Mouse (Mus musculus) stomach, embryonic 15.5 days (tissue): ENCODE data around the gene Map3k15. TPM values are rescaled to one million over a fixed set of nuclear protein-coding genes. Genes with fewer than 3 reads are reported as not detected.

Source experiments
- ATAC-seq: fragments of 200-750 bp; cut with Nextera tagmentation; 2 replicates; pipeline ENCODE4 v1.8.0; 2017; ENCODE audit warnings: low read depth, moderate number of reproducible peaks, moderate TSS enrichment; ENCODE audit not compliant: insufficient read depth, low FRiP score
- H3K27ac ChIP-seq: fragments of 300-500 bp; sonication (generic); 2 replicates; pipeline ENCODE4 v1.5.1; 2015; ENCODE audit warnings: mild to moderate bottlenecking, inconsistent platforms
- H3K27me3 ChIP-seq: fragments of 300-500 bp; sonication (generic); replicated peaks from 2 replicates; pipeline ENCODE4 v1.6.1; 2015; ENCODE audit warnings: inconsistent platforms
- H3K36me3 ChIP-seq: fragments of 300-500 bp; sonication (generic); 2 replicates; pipeline ENCODE4 v1.6.1; 2015; ENCODE audit warnings: inconsistent platforms
- H3K4me1 ChIP-seq: fragments of 300-500 bp; sonication (generic); 2 replicates; pipeline ENCODE4 v1.6.1; 2015; ENCODE audit warnings: inconsistent platforms
- H3K4me2 ChIP-seq: fragments of 300-500 bp; sonication (generic); 2 replicates; pipeline ENCODE4 v1.6.1; 2015; ENCODE audit warnings: mild to moderate bottlenecking, inconsistent platforms
- H3K4me3 ChIP-seq: fragments of 300-500 bp; sonication (generic); replicated peaks from 2 replicates; pipeline ENCODE4 v1.5.1; 2015; ENCODE audit warnings: inconsistent platforms
- H3K9ac ChIP-seq: fragments of 300-500 bp; sonication (generic); 2 replicates; pipeline ENCODE4 v1.6.1; 2015; ENCODE audit warnings: inconsistent platforms
- H3K9me3 ChIP-seq: fragments of 300-500 bp; sonication (generic); 2 replicates; pipeline ENCODE4 v1.6.1; 2016; ENCODE audit warnings: inconsistent platforms
- WGBS: fragments of 180-500 bp; shearing (Covaris S2); methylation state at CpG from one replicate; pipeline ENCODE4 v1.1.7; 2015; 5-methylcytosine and 5-hydroxymethylcytosine counted together
- polyA plus RNA-seq: library from polyadenylated mRNA; unstranded; fragments of >200 nt; fragmentation: Nextera tagmentation; extraction: Ambion mirVana; gene quantifications from 2 replicates; pipeline ENCODE4 v1.2.1, GENCODE M21; 2015

The Map3k15 gene
- polyA plus RNA-seq, 1 experiment from 2014 or later: 0.60 TPM

DNA sequence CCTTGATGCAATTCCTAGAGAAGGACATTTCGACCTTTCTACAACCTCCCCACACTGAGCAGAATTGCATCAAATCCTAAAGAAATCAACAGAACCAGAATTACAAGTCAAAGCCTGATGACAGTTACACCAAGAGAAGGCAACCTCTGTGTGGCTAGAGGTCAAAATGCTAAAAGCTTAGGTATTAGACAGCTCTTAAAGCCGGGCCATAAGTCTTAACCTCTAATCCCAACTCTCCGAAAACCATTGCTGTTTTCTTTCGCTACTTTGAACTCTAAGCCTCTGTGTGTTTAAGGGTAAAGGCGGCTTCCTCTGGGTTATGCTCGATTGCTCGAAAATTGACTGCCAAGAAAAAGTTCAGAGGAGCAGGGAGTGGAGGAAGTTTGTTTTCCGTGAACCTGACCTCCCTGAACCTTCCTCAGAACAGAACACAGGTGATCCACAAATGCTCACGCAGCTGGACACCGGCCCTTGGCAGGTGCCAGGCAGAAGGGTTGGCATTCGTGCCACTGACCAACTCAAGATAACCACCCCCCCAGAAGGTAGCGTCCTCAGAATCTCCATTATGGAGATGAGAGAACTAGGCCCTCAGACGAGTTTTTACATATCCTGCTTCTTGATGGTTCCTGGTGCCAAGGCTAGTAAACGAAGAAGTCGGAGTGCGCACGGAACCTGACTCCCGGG lies 149.1 kb downstream of the Map3k15 start:
- Histone ChIP-seq H3K36me3 (no peaks in the 10 kb centered on the region), H3K4me1 (no peaks in the 10 kb centered on the region), H3K4me2 (peak overlapping the region; percentile 53), H3K4me3 (peak overlapping the region; percentile 58), H3K27ac (peak overlapping the region; percentile 95), H3K9ac (peak overlapping the region; percentile 34), H3K9me3 (no peaks in the 10 kb centered on the region), H3K27me3 (no peaks in the 10 kb centered on the region)
- 21% methylated on average over 18 of the region's 18 CpGs for WGBS
- no peak for ATAC-seq

- Histone ChIP-seq H3K9me3 (no peaks in the 10 kb centered on the region), H3K27ac (peak within 1 kb of the TSS; percentile 95), H3K4me2 (peak within 1 kb of the TSS; percentile 53), H3K4me3 (peak within 1 kb of the TSS; percentile 58), H3K4me1 (no peaks in the 10 kb centered on the region), H3K36me3 (no peaks in the 10 kb centered on the region), H3K27me3 (no peaks in the 10 kb centered on the region), H3K9ac (peak within 1 kb of the TSS; percentile 34)
- ATAC-seq: peak; percentile 96
- 19% methylated on average over 61 of the region's 67 CpGs for WGBS
Observed at GRCm38 (mm10) chrX:160137861-160138717, 149.9 kb downstream of the Map3k15 start, which contains the start of gene Pdha1. TSS of gene Pdha1 (minus strand) at chrX:160138413.

- Histone ChIP-seq H3K36me3 (no peaks in the 10 kb centered on the region), H3K27ac (no peak overlapping the region), H3K27me3 (no peaks in the 10 kb centered on the region), H3K4me1 (no peaks in the 10 kb centered on the region), H3K4me3 (no peak overlapping the region), H3K9me3 (no peaks in the 10 kb centered on the region), H3K4me2 (no peak overlapping the region), H3K9ac (no peak overlapping the region)
- ATAC-seq: no peak
- 77% methylated on average over 4 of the region's 4 CpGs for WGBS
Observed at GRCm38 (mm10) chrX:160146806-160147205, 158.6 kb downstream of the Map3k15 start.

- Histone ChIP-seq H3K27me3 (no peaks in the 10 kb centered on the region), H3K4me3 (no peak overlapping the region), H3K27ac (no peak overlapping the region), H3K36me3 (no peaks in the 10 kb centered on the region), H3K9ac (no peak overlapping the region), H3K4me1 (no peaks in the 10 kb centered on the region), H3K9me3 (no peaks in the 10 kb centered on the region), H3K4me2 (no peak overlapping the region)
- 72% methylated on average over 3 of the region's 3 CpGs for WGBS
- no peak for ATAC-seq
Observed at GRCm38 (mm10) chrX:160147406-160147805, 159.2 kb downstream of the Map3k15 start.

DNA sequence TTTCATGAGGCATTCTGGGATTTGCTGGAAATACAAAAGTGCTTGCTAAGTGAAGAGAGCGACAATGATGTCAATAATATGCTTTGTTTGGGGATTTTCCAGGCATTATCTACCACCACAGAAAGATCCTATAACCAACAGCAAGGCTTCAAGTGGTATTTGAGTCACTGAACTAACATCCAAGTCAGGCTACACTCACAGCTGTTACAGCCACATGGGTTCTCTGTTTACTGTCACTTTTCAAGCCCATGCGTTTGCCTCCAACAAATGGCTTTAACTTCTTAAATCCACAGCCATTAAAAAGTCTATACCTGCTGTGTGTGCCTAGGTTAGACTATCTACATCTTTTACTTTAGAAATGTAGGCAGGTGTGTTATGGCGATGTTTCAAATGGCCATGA lies 160.6 kb downstream of the Map3k15 start:
- ATAC-seq: no peak
- Histone ChIP-seq H3K27me3 (no peaks in the 10 kb centered on the region), H3K4me1 (no peaks in the 10 kb centered on the region), H3K4me2 (no peak overlapping the region), H3K36me3 (no peaks in the 10 kb centered on the region), H3K27ac (no peak overlapping the region), H3K4me3 (no peak overlapping the region), H3K9me3 (no peaks in the 10 kb centered on the region), H3K9ac (no peak overlapping the region)
- 80% methylated on average over 3 of the region's 3 CpGs for WGBS

DNA sequence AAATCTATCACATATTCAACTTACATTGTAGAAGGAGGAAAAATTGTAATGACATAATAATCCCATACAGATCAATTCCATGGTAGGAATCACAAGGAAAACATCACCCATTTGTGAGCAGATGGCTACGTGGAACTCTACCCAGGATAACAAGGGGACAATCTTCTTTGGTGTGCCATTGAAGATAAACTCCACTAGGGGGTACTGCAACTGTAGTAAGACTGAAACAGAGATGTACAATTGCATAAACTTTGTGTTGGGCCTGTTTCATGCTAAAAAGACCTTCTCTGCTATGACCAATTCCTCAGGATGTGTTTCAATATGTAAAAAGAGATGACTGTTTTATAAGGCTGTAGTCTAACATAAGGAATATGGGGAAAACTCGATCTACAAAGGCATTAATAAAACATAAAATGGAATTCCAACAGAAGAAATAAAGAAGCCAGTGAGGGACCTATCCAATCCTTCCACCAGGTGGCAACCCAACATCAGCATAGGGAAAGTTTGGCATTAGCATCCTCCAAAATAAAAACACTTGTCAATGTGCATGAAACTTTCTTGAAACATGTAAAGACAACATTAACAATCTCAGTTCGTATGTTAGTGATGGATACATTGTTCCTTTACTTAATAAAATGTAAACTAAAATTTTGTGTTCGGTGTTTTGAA lies 165.0 kb downstream of the Map3k15 start:
- Histone ChIP-seq H3K9me3 (no peaks in the 10 kb centered on the region), H3K27me3 (no peaks in the 10 kb centered on the region), H3K9ac (no peak overlapping the region), H3K27ac (no peak overlapping the region), H3K36me3 (no peaks in the 10 kb centered on the region), H3K4me1 (no peaks in the 10 kb centered on the region), H3K4me2 (no peak overlapping the region), H3K4me3 (no peak overlapping the region)
- ATAC-seq: no peak
- 59% methylated on average over 4 of the region's 4 CpGs for WGBS

DNA sequence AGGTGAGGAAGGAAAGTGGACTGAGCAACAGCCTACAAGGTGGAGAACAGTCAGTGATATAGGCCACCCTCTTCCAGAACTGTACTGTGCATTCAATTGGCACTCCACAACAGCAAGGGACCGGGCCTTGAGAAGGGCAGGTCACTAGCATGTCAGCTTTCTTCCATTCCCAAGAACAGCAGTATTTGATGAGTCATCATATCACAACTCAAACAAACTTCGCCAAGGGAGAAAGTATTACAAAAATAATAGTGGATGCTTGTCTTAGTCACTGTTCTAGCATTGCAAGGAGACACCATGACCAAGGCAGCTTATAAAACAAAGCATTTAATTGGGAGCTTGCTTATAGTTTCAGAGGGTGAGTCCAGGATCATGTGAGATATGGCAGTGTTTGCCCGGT lies 176.0 kb downstream of the Map3k15 start:
- H3K9me3 ChIP-seq: no peaks in the 10 kb centered on the region
- no peak for ATAC-seq
- 86% methylated on average over 3 of the region's 3 CpGs for WGBS

DNA sequence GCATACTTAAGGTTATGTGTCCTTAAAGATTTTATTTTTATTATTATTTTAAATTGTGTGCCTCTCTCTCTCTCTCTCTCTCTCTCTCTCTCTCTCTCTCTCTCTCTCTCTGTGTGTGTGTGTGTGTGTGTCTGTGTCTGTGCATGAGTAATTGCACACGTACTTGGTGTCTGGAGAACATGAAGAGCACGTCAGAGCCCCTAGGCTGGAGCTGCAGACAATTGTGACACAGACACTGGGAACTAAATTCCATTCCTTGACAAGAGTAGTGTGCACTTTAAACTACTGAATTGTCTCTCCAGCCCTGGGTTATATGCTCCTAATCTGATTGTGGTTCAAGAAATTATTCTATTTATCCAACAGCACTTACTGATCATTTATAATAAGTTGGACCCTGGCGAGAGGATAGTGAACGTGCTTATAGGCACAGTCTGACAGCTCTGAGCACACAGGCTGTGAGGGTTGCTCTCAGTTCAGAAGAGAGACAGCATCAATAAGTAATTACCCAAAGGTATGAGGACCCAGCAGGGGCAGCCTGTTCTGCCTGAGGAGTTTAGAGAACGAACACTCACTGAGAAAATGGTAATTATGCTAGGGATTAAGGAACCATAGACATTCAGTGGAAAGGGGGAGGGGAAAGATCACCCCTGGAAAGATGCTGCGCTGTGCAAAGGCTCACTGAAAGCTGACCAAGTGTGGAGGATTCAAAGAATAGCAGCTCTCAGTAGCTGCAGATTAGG lies 178.2 kb downstream of the Map3k15 start:
- H3K27ac ChIP-seq: no peak overlapping the region
- H3K9me3 ChIP-seq: no peaks in the 10 kb centered on the region
- H3K4me1 ChIP-seq: no peaks in the 10 kb centered on the region
- no peak overlapping the region for H3K9ac ChIP-seq
- H3K4me3 ChIP-seq: no peak overlapping the region
- WGBS: 38% methylated on average over 6 of the region's 6 CpGs
- no peak for ATAC-seq
- no peaks in the 10 kb centered on the region for H3K36me3 ChIP-seq
- H3K27me3 ChIP-seq: no peaks in the 10 kb centered on the region
- no peak overlapping the region for H3K4me2 ChIP-seq

More for the DNA sequence above, 176.0 kb downstream of the Map3k15 start:
- Histone ChIP-seq H3K4me3 (no peak overlapping the region), H3K9ac (no peak overlapping the region), H3K36me3 (no peaks in the 10 kb centered on the region), H3K27me3 (no peaks in the 10 kb centered on the region), H3K4me1 (no peaks in the 10 kb centered on the region), H3K27ac (no peak overlapping the region), H3K4me2 (no peak overlapping the region)

DNA sequence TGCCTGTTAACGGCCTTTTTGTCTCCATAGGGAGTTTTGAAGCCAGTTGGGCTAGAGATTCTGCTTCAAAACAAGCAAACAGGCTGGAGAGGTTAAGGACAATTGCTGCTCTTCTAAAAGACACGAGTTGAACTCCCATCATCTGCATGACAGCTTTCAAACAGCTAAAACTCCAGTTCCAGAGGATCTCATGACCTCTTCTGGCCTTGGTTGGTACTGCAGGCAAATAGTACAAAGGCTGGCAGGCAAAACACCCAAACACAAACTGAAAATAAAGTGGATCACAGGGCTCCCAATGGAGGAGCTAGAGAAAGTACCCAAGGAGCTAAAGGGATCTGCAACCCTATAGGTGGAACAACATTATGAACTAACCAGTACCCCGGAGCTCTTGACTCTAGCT lies 181.9 kb downstream of the Map3k15 start:
- Histone ChIP-seq H3K9ac (no peak overlapping the region), H3K4me1 (no peaks in the 10 kb centered on the region), H3K36me3 (no peaks in the 10 kb centered on the region), H3K27me3 (no peaks in the 10 kb centered on the region), H3K4me3 (no peak overlapping the region), H3K9me3 (no peaks in the 10 kb centered on the region), H3K27ac (no peak overlapping the region), H3K4me2 (no peak overlapping the region)
- 24% methylated on average over 3 of the region's 3 CpGs for WGBS
- ATAC-seq: no peak
